Mouse (Mus musculus) G1E (cell line): ENCODE measurements around the gene Celf5. TPM values are rescaled to one million over a fixed set of nuclear protein-coding genes. Genes with fewer than 3 reads are reported as not detected.
A peak's percentile ranks its signal among the peaks of the same experiment; 100 is the strongest.

Source experiments
- ATAC-seq: 2 replicates; pipeline ENCODE4 v1.8.0; 2016; ENCODE audit warnings: mild to moderate bottlenecking; ENCODE audit not compliant: insufficient number of reproducible peaks, poor library complexity, low FRiP score, severe bottlenecking; ENCODE audit errors: extremely low read depth
- DNase-seq: peaks from one replicate; pipeline ENCODE4 v3.0.0; 2012; ENCODE audit warnings: low spot score
- H3K27me3 ChIP-seq: 2 replicates; pipeline ENCODE4 v1.6.1; 2012; ENCODE audit warnings: mild to moderate bottlenecking, low read length, inconsistent platforms; ENCODE audit not compliant: insufficient read depth
- H3K36me3 ChIP-seq: replicated peaks from 2 replicates; pipeline ENCODE3; 2012; ENCODE audit warnings: mild to moderate bottlenecking, inconsistent platforms
- H3K4me1 ChIP-seq: 2 replicates; pipeline ENCODE4 v1.6.1; 2012; ENCODE audit warnings: low read depth, low read length, inconsistent platforms, mixed read lengths; ENCODE audit not compliant: insufficient read depth
- H3K4me3 ChIP-seq: 2 replicates; pipeline ENCODE4 v1.5.1; 2012; ENCODE audit warnings: low read depth, mild to moderate bottlenecking, inconsistent platforms, low read length, moderate library complexity, mixed read lengths
- H3K9me3 ChIP-seq: replicated peaks from 2 replicates; pipeline ENCODE4 v1.6.1; 2012; ENCODE audit warnings: inconsistent platforms
- CTCF ChIP-seq: IDR thresholded peaks from 2 replicates; pipeline ENCODE4 v1.5.1; 2012; ENCODE audit warnings: low read depth, low read length, inconsistent platforms, mixed read lengths
- GATA1 ChIP-seq: IDR thresholded peaks from 2 replicates; pipeline ENCODE4 v1.6.1; 2012; ENCODE audit warnings: borderline replicate concordance, low read length, inconsistent platforms, mixed read lengths
- GATA2 ChIP-seq: IDR thresholded peaks from 2 replicates; pipeline ENCODE4 v1.6.1; 2012; ENCODE audit warnings: low read depth, low read length, inconsistent platforms, borderline replicate concordance
- POLR2AphosphoS5 ChIP-seq: IDR thresholded peaks from 2 replicates; pipeline ENCODE4 v1.6.1; 2012; ENCODE audit warnings: low read depth, low read length, inconsistent platforms; ENCODE audit not compliant: insufficient replicate concordance
- TAL1 ChIP-seq: conservative IDR thresholded peaks from 2 replicates; pipeline ENCODE4 v1.6.1; 2012; ENCODE audit warnings: low read depth, low read length, inconsistent platforms, mixed read lengths
- polyA plus RNA-seq: library from polyadenylated mRNA; stranded (reverse); fragments of >175 nt; gene quantifications from 2 replicates; pipeline ENCODE4 v1.2.3, GENCODE M21; 2012
- total RNA-seq, 2 experiments: library from RNA; stranded (forward) in 1 of 2; stranded (reverse) in 1 of 2; fragments of 200-1000 nt in 1 of 2; fragments of >200 nt in 1 of 2; fragmentation: Nextera tagmentation in 1 of 2; gene quantifications; 2 replicates each; pipeline ENCODE4 v1.2.3; 2014 to 2017

Celf5 gene
- total and polyA plus RNA-seq, 3 experiments = 0.05 TPM; not detected in 1

GRCm38 (mm10) chr10:81434361-81435263, 47.9 kb downstream of the Celf5 start:
- ATAC-seq (no peak), DNase-seq (no peak)
- no peak overlapping the region for H3K4me3 ChIP-seq
- peaks cover 38% of the 10 kb centered on the region for H3K27me3 ChIP-seq
- no peaks in the 10 kb centered on the region for H3K9me3 ChIP-seq
- no peaks in the 10 kb centered on the region for H3K36me3 ChIP-seq
- H3K4me1 ChIP-seq = peaks cover 44% of the 10 kb centered on the region
- TF ChIP-seq TAL1 (no peak), CTCF (no peak), POLR2AphosphoS5 (no peak), GATA2 (no peak), GATA1 (no peak)

GRCm38 (mm10) chr10:81433541-81434289, 48.8 kb downstream of the Celf5 start:
- H3K4me3 ChIP-seq = no peak overlapping the region; the same call in 1 of the 2 replicates
- H3K36me3 ChIP-seq = no peaks in the 10 kb centered on the region
- H3K27me3 ChIP-seq = peaks cover 43% of the 10 kb centered on the region
- ATAC-seq (no peak), DNase-seq (no peak)
- H3K4me1 ChIP-seq = peaks cover 53% of the 10 kb centered on the region
- no peak for TF ChIP-seq CTCF
- TF ChIP-seq POLR2AphosphoS5 = no peak
- no peak for TF ChIP-seq GATA1
- TF ChIP-seq GATA2 = no peak
- TF ChIP-seq TAL1 = no peak
- no peaks in the 10 kb centered on the region for H3K9me3 ChIP-seq

GRCm38 (mm10) chr10:81432868-81433262, 49.6 kb downstream of the Celf5 start:
- Histone ChIP-seq H3K4me1 (peaks cover 53% of the 10 kb centered on the region), H3K9me3 (no peaks in the 10 kb centered on the region), H3K4me3 (peak overlapping the region; percentile 28; the same call in 1 of the 2 replicates), H3K36me3 (no peaks in the 10 kb centered on the region), H3K27me3 (peaks cover 51% of the 10 kb centered on the region)
- DNase-seq (peak; percentile 98), ATAC-seq (peak; percentile 79)
- no peak for TF ChIP-seq GATA1
- TF ChIP-seq POLR2AphosphoS5 = no peak
- no peak for TF ChIP-seq CTCF
- no peak for TF ChIP-seq GATA2
- TF ChIP-seq TAL1 = no peak

- no peak for DNase-seq
- no peak for ATAC-seq
- peaks cover 56% of the 10 kb centered on the region for H3K27me3 ChIP-seq
Measured at GRCm38 (mm10) chr10:81432169-81432867, 50.2 kb downstream of the Celf5 start.

GRCm38 (mm10) chr10:81431526-81432168, 50.9 kb downstream of the Celf5 start:
- Histone ChIP-seq H3K36me3 (no peaks in the 10 kb centered on the region), H3K9me3 (no peaks in the 10 kb centered on the region), H3K4me3 (peak overlapping the region; percentile 77; the same call in 1 of the 2 replicates), H3K27me3 (peaks cover 63% of the 10 kb centered on the region), H3K4me1 (peaks cover 61% of the 10 kb centered on the region)
- TF ChIP-seq TAL1 (no peak), POLR2AphosphoS5 (no peak), GATA1 (no peak), CTCF (no peak), GATA2 (no peak)
- no peak for ATAC-seq
- no peak for DNase-seq

More at GRCm38 (mm10) chr10:81432169-81432867, 50.2 kb downstream of the Celf5 start:
- Histone ChIP-seq H3K4me3 (no peak overlapping the region; the same call in 1 of the 2 replicates), H3K36me3 (no peaks in the 10 kb centered on the region), H3K9me3 (no peaks in the 10 kb centered on the region), H3K4me1 (peaks cover 55% of the 10 kb centered on the region)
- TF ChIP-seq GATA1 = no peak
- no peak for TF ChIP-seq POLR2AphosphoS5
- no peak for TF ChIP-seq CTCF
- no peak for TF ChIP-seq GATA2
- TF ChIP-seq TAL1 = no peak
